Mouse (Mus musculus) adrenal gland, postnatal 14 days (tissue): ENCODE measurements around the gene AL732309.1. TPM values are rescaled to one million over a fixed set of nuclear protein-coding genes. Genes with fewer than 3 reads are reported as not detected.

Source experiments
- DNase-seq: peaks from one replicate; pipeline ENCODE4 v3.0.0; 2021; ENCODE audit warnings: mixed read lengths
- long read RNA-seq, 2 experiments: library from polyadenylated mRNA; stranded (forward); transcript quantifications; one replicate each; pipeline ENCODE4 v2.0.0; 2021
- total RNA-seq: library from RNA; stranded (reverse); gene quantifications from 2 replicates; pipeline ENCODE4 v1.2.3, GENCODE M21; 2021

AL732309.1 gene
- 3.3 and 3.9 TPM in 2 replicates for total RNA-seq
- long read RNA-seq, experiment 1, transcript AL732309.1-201 (1 exons, 2,045 nt): major isoform, 9 of 9 reads
- long read RNA-seq, experiment 1, partial matches to known transcripts: 0 of 9 reads
- long read RNA-seq, experiment 1, other reads (novel, unspliced or antisense): 0 of 9 reads
- long read RNA-seq, experiment 2, transcript AL732309.1-201 (1 exons, 2,045 nt): major isoform, 7 of 7 reads
- long read RNA-seq, experiment 2, partial matches to known transcripts: 0 of 7 reads
- long read RNA-seq, experiment 2, other reads (novel, unspliced or antisense): 0 of 7 reads

DNA sequence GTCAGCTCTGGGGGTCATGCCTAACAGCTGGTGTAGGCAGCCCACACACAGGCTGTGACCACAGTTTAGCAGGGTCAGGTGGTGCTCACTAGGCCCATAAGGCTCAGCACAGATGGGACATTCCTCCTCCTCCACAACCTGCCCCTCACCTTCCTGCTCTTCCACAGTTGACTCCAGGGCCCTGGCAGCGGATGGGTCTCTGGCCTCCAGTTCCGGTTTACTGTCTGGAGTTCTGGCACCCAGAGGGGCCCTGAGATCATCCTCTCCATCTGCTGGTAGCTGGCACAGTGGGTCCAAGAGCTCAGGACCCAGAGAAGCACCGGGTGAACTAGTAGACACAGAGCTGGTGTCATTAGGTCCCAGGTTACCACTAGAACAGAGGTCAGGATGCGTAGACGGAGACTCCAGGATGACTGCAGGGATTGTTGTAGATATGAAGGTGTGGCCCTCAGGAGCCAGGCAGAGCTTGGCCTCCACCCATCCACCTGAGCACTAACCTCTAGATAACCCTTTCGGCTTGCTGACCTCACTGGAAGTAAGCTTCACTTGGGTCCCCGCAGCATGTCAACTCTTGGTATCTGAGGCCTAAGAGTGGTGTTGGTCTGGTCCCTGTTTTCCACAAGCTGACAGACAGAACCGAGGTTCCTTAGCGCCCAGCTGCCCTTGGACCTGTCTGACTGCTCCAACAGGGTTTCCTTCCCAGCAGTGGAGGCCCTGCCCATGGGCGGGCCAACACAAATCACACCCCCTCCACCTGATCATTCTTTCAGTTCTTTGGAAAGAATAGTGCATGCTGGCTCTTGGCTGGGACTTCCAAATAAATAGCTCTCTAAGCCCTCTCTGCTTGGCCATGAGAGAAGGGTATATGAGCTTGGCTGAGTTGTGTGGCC lies at the start of gene AL732309.1:
TSS of gene AL732309.1 (minus strand) at position 681 of the 890 bp plus-strand sequence.
- no peak for DNase-seq

DNA sequence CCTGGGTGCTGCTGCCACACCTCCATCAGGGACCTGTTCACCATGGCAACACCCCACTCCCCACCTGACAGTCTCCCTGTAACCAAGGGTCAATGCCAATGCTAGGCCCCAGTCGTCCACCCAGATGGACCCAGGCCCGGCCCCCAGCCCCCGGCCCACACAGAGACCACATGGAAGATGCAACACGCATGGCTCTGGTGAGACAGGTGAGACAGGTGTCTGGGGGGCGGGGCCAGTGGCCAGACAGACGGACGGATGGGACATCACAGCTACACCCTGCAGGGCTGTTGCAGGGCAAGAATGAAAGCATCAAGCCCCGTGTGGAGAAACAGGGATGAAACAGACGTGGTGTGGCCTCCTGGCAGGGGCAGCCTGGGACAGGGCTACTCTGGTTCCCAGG lies 47.0 kb upstream of the AL732309.1 start:
- no peak for DNase-seq

DNA sequence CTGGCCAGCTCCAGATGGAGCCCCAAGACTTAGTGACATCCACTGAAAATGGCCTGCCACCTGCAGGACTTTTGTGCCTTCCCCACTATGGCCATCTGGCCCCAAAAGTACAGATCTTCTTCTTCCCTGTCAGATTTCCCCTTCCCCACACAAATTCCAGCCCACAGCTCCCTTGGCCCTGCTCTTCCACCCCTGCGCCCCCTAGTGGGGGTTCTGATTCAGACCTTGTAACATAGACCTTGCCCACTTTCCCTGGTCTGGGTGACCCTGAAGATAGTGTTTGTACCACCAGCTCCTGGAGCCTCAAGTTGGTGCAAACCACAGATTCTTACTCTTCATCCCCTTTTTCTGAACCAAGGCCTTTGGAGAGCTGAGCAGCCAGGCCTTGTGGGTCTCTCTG lies 46.2 kb upstream of the AL732309.1 start:
- DNase-seq: peak; percentile 88

DNA sequence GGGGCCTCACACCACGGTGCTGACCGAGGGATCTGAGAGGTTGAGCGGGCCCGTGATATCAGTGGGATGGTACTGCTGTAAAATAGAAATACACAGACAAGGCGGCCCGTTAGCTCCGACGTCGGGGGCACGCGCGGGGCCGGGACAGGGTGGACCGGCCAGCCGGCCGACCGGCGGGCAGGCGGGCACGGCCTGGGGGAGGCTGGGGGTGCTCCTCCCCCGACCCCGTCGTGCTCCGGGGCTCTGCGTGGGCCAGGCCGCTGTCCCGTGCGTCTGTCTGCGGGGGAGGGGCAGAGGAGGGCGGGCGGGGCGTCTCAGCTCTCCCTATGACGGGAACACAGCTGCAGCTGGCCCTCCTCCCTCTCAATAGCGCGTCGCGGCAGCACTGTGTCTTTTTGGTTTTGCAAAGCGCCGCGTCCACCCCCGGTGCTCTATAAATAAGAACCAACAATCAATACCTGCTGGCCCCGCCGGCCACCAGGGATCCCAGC lies 45.4 kb upstream of the AL732309.1 start:
- no peak for DNase-seq

- peak; percentile 28 for DNase-seq
Observed at GRCm38 (mm10) chr2:25291184-25292053, 44.8 kb upstream of the AL732309.1 start.

- peak; percentile 36 for DNase-seq
Observed at GRCm38 (mm10) chr2:25290816-25291130, 44.1 kb upstream of the AL732309.1 start.

DNA sequence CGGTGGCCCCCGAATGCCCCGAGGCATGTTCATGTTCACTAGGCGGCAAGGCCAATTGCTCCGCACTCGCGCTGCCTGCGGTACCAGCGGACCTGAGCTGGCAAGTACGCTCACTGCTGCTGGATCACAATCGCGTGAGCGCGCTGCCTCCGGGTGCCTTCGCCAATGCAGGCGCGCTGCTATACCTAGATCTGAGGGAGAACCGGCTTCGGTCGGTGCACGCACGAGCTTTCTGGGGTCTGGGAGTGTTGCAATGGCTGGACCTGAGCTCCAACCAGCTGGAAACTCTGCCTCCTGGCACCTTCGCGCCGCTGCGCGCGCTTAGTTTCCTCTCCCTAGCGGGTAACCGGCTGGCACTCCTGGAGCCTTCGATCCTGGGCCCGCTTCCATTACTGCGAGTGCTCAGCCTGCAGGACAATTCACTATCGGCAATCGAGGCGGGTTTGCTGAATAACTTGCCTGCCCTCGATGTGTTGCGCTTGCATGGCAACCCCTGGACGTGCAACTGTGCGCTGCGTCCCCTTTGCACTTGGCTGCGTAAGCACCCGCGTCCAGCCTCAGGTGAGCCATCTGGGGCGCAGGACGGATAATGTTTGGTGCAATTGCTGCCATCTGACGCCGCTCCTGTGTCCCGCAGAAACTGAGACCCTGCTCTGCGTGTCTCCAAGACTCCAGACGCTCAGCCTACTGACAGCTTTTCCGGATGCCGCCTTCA lies 43.6 kb upstream of the AL732309.1 start:
- DNase-seq: peak; percentile 53

DNA sequence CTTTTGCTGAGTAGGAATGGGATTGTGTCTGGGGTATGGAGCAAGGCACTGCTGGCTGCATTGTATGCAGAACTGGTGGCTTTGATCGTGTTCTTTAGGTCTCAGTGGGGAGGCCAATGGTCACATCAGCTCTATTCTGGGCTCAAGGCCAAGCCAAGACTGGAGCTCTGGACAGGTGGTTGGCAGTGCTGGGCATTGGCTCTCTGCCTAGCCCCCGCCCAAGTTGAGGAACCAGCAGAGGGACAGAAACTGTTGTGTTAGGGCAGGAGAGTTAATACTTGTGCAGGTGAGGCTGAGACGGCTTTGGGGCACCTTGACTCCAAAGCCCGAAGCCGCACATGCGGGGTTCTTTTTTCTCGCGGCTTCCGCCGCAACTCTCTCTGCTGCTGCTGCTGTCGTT lies 43.0 kb upstream of the AL732309.1 start, which contains the start of gene Lrrc26:
TSS of gene Lrrc26 (plus strand) at position 265 of the 400 bp plus-strand sequence.
- peak; percentile 48 for DNase-seq

DNA sequence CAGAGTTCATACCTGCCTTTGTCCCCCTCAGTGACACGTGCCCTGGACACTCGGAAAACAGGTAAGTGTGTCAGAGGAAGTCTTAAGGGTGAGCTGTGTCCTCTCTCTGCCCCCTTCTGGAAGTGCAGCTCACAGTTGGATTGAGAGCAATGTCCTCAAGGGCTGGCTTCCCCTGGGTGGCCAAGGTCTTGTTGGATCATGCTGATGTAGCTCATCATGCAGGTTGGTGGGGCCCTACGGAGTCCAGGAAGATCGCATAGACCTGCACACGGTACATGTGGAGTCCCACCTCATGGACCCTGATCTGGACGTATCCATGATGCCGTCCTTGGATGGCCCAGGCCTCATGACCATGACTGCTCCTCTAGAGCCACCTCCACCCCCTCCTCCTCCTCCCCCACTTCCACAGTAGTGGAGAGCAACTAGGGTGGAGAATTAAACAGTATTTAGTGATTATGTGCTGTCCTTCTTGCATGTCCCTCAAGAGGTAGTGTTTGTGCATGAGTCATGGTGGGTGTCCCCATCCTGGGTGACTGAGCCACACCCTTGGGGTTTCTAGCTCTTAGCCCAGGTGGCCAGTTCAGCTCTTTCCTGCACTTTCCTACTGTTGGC lies 42.2 kb upstream of the AL732309.1 start:
- DNase-seq: no peak

GRCm38 (mm10) chr2:25287927-25288649 lies 41.4 kb upstream of the AL732309.1 start, which contains the start of gene Tmem210:
Tmem210 (plus strand) TSS chr2:25288145.
- DNase-seq: no peak

DNA sequence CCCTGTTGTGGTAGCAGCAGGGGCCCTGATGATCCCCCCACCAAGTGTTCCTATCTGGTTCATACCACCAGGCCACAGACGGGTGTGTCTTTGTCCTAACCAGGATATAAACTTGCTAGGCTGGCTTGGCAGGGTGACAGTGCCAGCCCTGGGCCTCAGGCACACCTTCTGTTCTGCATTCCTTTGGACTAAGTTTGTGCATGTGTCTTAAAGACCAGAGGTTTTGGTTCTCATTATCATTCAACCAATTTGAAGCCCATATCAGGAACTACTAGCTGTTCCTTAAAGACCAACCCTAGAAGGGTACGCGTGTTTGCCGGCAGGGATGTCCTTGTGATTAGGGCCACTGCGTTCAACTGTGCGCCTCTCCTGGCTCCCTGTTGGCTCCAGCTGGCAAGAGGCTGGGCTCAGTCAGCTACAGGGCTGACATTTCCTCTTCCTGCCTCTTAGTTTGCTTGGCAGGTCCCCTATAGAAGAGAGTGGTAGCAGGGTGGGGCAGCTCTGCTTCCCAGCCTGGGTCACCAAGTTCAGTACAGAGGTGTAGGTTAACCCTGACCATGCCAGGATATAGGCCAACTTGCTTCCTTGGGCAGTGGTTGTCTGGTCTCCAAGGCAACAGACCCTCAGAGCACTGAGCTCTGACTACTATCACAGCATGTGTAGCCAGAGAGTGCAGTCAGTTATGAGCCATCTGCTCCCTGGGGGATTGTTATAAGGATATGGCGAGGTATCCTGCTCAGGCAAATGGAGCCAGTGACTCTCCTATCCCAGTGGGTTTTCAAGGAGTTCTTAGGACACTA lies 40.4 kb upstream of the AL732309.1 start:
- DNase-seq: no peak

DNA sequence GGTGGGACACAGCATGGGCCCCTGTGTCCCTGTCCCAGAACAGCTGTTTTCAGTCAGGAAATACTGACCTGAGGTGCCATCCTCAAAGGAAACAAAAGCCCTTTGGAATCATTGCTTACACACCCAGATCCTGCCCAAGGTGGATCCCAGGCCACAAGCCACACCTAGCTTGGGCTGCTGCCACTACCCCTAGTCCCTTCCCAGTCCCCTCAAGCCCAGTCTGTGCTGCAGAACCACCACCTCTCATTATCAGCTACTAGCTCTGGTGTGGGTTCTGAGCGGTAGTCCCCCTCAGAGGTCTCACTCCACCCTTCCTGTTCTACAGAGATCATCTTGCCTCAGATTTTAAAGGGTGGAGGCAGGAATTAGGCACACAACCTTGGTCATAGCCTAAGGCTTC lies 39.7 kb upstream of the AL732309.1 start:
- no peak for DNase-seq

DNA sequence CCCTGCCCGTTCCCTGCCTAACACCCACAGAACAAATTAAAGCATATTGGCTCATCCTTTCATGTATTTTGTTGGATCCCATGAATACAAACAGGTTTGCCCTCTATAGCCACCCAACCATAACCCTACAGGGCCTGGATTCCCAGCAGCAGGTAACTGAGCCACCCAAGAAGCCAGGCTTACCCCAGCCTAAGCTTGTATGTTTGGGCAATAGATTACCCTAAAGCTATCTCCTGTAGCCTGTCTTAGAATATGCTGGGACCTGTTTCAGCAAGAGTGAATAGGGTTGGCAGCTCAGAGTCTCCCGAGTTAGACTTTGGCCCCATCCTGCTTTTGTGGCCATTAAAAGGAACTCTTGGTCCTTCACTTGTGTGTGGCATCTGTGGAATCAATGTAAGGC lies 38.9 kb upstream of the AL732309.1 start:
- no peak for DNase-seq

DNA sequence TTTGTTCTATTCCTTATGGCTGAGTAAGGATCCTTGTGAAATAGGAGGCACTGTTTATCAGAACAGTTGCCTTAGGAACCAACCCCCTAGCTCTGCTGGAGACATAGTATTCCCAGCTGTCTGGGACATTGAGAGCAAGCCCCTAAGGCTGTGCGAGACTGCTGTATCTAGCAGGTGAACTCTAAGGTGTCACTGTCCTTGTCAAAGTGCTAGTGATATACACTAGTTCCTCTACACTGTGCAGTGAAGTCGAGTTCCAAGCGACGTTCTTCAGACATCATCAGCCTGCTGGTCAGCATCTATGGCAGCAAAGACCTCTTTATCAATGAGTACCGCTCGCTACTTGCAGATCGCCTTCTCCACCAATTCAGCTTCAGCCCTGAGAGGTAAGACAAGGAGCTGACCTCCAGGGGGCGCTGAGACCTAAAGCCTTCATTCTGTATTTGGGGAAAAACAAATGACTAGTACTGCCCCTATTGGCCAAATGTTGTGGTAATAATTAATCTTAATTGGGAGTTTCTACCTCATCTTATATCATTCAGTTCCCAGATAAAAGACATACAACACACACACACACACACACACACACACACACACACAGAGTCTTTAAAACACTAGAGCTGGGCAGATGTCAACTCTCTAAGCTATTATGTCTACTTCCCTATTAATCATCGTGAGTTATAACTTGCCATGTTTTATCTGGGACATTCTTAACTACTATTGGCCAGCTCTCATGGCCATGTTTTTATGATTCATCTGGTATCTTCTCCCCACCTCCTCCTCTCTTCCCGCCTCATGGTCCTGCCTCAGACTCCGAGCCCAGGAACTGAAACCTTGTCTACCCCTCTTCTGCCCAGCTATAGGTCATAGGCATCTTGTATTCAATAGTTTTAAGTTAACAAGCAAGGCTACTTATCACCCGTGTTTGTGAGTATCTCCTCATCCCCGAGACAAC lies 32.5 kb upstream of the AL732309.1 start:
- peak; percentile 90 for DNase-seq

GRCm38 (mm10) chr2:25273010-25273409 lies 26.3 kb upstream of the AL732309.1 start:
- DNase-seq: no peak

- DNase-seq: no peak
Observed at GRCm38 (mm10) chr2:25272515-25272914, 25.9 kb upstream of the AL732309.1 start.

DNA sequence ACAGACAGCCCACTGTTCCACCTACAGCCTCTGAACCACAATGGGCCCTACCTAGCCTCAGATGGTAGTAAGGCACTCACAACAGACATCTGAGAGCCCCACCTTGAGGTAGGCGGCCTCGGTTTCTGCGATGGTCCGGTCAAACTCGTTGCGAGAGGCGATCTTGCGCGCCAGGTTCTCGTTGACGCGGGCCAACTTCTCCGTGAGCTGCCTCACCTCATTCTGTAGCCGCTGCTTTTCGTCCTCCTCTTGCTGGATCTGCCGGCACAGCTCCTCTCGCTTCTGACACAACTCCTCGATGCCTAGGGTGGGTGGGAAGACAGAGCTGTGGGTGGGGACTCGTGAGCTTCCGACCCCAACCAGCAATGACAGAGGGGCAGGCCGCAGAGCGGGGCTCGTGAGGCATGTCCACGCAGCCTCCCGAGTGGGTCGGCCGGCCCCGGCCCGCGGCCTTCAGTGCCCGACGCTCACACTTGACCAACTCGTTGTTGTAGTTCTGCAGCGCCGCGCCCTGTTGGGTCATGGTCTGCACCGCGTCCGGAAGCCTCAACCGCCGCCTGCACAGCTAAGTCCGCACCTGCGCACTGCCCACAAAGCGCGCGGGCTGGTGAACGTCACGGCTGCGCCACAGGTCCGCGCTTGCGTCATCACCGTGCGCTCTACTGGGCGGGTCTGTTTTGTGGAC lies 25.3 kb upstream of the AL732309.1 start, which contains the start of the genes Ssna1 and Anapc2:
TSS of gene Ssna1 (minus strand) at position 612 of the 685 bp plus-strand sequence.
TSS of gene Anapc2 (plus strand) at position 652 of the 685 bp plus-strand sequence.
- DNase-seq: peak; percentile 99
